Mouse (Mus musculus) kidney, postnatal 10 days (tissue): ENCODE data around the gene Med27.
"Not testable (repeated sequence)": the region's sequence is repeated elsewhere in the genome, so short reads cannot be mapped to it uniquely, and the experiment has no call there.

Source experiments
- DNase-seq: peaks from one replicate; pipeline ENCODE4 v3.0.0; 2021; ENCODE audit warnings: mixed read lengths

Med27 gene

DNA sequence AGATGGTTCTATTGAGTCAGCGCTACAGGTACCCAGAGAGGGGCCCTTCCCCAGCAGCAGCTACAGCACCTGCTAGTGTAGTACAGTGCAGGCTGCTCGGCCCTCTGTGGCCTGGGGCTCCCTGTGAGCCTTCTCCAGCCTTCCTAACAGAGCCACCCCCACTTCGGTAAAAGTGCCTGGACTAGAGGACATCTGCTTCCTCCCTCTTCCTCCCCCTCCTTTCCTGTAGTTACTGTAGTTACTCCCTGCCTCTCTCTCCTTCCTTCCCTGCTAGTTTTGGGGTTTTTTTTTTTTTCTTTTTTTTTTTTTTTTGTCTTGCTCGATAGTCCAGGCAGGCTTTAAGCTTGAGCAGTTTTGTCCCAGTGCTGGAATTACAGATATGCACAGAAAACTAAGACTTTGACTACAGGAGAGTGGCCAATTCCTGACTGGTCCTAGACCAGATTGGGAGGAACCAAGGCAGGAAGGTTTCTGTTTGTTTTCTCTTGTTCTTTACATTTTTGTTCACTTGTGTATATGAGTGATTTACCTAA lies 178.7 kb downstream of the Med27 start:
- DNase-seq = peak; percentile 34

DNA sequence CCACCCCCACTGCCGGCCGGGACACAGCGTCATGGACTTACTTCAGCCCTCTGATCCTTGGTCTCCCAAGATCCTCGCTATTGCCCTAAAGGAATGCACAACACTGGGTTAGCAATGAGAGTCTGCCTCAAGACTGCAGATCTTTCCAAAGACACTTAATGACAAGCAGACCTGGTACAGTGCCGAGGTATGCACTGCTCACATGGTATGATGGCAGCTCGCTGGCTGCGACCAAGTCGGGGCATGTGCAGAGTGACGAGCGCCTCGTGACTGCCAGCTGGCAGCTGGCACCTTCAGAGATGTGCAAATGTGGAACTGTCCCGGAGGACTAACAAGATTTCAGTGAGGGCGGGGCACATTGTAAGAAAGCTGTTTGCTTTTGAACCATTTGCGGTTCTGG lies 179.6 kb downstream of the Med27 start:
- DNase-seq = peak; percentile 33

- DNase-seq = not testable (repeated sequence)
These were observed 180.9 kb downstream of the Med27 start for GRCm38 (mm10) chr2:29527480-29527879.

DNA sequence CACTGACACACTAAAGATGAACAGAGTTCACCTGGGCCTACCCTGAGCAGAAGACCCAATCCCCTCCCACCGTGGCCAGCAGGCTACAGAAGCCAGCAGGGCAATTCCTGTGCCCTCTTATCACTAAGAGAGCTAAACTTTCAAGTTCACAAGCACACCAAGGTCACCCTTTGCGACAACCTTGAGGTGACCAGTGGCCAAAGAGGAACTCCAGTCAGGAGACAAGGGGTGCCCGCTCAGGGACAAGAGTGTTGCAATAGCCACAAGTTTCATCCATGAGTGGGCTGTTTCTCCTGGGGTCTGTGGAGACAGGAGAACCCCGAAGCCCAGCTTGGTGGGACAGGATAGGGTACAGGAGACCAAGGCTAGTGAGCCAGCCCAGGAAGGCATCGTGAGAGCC lies 182.2 kb downstream of the Med27 start:
- no peak for DNase-seq

DNA sequence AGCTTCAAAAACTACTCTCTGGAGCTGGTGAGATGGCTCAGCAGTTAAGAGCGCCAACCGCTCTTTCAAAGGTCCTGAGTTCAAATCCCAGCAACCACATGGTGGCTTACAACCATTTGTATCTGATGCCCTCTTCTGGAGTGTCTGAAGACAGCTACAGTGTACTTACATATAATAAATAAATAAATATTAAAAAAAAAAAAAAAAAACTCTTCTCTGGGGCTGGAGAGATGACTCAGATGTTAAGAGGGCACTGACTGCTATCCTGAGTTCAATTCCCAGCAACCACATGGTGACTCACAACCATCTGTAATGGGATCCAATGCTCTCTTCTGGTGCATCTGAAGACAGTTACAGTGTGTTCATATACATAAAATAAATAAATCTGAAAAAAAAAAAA lies 183.2 kb downstream of the Med27 start:
- not testable (repeated sequence) for DNase-seq

DNA sequence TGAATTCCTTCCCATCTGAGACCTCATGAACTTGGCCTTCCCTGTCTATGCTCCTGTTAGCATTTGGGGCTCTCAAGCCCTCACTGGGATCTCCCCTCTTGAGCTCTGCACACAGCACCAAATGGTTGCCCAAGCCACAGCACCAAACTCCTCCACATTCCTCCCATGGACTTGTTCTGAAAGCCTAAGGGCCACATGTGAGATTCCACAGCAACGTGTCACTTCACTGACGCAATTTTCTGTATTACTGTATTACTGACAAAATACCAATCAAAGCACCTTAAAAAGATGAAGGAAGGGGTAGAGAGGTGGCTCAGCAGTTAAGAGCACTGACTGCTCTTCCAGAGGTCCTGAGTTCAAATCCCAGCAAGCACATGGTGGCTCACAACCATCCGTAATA lies 185.6 kb downstream of the Med27 start:
- DNase-seq = no peak

DNA sequence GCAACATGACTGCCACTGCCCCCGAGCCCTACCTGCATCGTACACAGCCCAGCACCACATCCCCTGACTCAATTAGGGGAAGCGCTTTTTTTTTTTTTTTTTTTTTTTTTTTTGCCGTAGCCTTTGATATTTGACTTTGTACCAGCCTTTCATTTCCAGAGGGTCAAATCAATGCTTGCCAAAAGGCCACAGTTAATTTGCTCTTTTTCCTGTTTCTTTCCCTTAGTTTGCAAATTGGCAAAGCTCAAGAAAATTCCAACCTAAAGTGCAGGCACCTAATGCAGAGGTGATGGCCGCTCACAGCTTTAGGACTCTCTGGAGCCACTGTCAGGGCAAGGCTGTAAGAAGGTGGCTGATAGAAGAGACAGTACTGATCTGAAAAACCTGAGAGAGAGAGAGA lies 186.3 kb downstream of the Med27 start:
- DNase-seq = no peak

DNA sequence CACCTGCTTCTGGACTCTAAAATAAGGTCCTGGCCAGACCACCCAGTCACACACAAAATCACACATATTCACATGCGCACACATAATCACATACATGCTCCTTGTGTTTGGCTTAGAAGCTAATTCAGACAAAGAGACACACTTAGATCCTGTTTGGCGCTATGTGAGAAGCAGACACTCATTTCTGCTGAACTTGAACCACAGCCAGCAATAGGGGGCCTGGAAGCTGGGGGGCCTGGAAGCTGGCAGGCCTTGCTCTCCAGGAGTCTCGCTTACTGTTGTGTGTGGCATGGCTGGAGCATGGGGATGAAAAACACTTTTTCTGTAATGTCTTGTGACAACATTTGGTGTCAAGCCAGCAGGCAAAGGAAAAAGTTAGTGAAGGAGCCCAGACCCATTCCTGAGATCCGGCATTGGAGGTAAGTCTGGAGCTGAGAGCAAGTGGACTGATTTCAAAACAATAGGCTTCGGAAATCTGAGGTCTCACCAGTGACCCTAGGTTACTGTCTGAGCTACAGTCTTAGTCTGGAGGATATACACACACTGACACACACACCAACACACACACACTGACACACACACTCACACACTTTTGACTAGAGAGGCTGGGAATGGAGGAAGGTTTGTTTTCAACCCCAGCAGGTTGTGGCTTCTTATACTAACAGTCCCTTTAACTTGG lies 189.1 kb downstream of the Med27 start:
- DNase-seq = no peak

DNA sequence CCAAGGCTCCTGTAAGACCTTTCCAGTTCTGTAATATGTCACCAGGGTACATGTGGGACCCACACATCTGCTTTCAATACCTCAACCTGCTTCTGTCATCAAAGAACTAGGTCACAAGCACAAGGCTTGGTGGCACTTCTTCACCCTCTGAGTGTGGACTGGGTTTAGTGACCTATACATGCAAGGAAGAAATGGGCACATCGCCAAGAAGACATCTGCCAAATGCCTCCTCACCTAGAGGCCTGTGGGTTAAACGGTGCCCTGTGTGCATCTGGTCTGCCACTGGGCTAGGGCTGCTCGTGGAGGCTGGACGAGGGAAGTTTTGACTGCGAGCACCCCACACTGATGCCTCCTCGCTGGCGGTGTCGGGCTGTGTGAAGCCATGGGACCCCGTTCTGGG lies 189.9 kb downstream of the Med27 start:
- DNase-seq = peak; percentile 27

- DNase-seq = no peak
These were observed 190.7 kb downstream of the Med27 start for GRCm38 (mm10) chr2:29537334-29537733.

DNA sequence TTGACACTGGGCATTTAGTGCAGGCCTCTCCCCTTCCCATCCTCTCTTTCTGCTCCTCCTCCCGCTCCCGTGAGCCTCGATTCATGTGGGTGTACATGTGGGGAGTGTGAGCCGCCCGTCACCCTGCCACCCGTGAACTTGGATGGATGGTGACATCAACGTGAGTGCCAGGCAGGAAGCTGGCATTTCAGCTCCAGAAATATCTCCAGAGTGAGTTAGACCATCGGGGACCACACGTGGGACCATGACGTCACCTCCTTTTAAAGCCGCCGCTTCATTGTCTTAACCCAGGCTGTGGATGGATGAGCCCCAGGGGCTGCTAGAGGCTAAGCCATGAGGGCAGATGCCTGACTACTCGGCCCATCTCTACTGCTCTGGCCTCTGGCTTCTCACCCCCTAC lies 195.4 kb downstream of the Med27 start:
- no peak for DNase-seq

GRCm38 (mm10) chr2:29546571-29546970 lies 200.0 kb downstream of the Med27 start:
- DNase-seq = peak; percentile 63

DNA sequence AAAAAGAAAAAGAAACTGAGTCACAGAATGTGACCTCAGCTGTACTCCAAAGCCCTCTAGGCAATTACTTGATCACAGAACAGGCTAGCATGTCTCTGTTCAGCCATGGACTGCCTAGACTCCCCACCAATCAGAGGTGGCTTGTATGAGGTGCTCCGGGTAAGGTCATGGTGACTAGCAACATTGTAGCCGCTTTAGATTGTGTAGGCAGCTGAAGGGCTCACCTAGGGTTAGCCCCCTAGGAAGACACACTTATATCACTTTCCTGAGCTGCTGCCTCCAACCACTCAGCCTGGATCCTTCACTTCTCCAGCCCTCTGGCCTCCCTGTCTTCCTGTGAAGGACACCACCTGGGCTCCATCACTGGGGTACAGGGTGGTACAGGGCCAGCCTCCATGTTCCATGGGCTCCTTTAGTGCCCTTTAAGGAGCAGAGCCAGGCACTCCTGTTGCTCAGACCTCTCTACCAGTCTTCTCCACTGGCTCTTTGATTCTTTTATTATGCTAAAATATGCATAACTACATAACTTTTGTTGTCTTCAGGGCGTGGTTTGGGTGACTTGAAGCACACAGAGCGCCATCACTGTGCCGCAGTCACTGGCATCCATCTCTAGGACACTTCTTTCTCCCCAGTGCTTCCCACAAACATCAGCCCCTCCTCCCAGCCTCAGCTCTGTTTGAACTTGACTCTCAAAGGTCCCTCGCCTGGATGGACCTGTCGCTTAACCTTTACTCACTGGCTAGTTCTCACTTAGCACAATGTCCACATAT lies 205.4 kb downstream of the Med27 start:
- no peak for DNase-seq

GRCm38 (mm10) chr2:29553945-29554634 lies 207.5 kb downstream of the Med27 start:
- peak; percentile 66 for DNase-seq

DNA sequence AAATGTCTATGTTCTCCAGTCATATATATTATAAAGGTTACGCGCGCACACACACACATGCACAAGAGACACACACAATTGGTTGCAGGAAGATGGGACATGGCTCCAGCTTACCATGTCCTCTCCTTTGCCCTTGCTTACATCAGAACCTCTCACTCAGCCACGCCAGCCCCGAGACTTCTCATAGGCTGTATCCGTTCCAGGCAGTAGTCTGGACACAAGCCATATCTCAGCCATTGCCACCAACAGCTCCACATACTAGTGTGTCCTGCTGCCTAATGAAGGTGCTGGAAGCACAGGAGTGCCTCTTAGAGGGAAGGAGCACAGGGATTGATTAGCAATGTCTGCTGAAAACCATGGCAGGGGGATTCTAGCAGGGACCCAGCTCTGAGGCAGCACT lies 211.9 kb downstream of the Med27 start:
- DNase-seq = no peak

DNA sequence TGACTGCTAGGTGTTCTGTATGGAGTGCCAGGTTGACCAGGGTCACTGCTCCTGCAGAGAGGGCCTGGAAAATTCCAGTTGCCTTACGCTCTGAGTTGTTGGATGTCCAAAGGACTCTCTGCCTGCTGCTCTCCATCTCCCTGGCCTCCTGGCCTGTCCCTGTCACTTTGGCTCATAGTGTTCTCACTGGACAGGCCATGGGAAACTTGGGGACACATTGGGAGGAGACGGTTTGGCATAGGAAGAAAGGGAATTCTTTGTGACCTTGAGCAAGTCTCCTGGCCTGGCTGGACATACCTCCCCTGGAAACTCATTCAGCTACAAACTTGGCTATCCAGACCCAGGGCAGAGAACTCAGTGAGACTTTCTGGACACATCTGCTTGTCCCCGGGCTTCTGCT lies 213.3 kb downstream of the Med27 start:
- DNase-seq = no peak

- no peak for DNase-seq
These were observed 214.8 kb downstream of the Med27 start for GRCm38 (mm10) chr2:29561468-29561867.

DNA sequence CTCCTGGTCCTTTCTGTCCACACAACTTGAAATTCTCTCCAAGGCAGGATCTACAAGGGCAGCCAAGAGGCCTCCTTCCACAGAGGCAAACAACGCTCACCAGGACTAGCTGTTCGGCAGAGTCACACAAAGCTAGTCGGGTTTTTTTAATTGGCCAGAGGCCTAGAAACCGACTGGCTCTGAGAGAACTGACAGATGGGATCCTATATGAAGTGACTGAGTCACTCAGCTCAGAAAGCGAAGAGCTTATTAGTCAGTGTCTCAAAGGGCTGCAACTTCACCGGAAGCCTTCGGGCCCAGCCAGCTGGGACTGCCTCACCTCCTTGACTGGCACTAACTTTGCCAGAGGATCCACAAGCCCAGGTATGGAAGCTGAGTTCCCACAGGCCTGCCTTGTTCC lies 217.4 kb downstream of the Med27 start:
- no peak for DNase-seq

DNA sequence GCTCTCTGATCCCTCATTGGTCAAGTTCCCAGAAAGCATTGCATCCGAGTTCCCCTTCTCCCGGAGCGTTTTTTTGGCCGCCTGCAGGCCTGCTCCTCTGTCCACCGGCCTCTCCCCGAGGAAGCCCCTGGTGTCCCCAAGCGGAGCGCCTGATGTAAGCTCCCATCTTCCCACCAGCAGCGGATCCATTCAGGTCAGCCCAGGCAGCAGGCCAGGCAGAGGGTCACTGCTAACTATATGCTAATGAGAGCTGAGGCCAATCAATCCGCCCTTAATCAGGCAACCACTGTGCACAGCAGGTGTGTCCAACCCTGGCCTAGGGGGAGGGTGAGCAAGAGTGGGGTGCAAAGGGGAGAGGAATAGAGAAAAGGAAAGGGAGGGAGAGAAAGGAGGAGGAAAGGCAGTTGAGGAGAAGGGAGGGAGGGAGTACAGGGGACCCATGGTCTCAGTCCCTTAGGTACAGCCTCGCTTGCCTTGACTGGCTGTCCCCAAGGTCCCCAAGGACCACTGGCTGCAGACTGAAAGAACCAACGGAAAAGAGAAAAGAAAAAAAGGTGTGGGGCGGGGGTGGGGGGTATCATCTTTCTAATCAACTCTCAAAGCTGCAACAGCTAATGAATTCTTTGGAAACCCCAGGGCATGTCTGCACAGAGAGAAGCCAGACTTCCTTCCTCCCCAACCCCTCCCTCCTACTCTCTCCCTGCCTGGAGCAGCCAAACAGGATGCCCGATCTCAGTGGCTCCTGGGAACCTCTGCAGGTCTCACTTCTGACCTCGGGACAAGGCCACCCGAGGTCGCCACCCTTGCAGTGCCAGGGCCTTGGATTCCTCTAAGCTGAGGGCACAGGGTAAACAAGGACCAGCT lies 219.2 kb downstream of the Med27 start:
- no peak for DNase-seq

DNA sequence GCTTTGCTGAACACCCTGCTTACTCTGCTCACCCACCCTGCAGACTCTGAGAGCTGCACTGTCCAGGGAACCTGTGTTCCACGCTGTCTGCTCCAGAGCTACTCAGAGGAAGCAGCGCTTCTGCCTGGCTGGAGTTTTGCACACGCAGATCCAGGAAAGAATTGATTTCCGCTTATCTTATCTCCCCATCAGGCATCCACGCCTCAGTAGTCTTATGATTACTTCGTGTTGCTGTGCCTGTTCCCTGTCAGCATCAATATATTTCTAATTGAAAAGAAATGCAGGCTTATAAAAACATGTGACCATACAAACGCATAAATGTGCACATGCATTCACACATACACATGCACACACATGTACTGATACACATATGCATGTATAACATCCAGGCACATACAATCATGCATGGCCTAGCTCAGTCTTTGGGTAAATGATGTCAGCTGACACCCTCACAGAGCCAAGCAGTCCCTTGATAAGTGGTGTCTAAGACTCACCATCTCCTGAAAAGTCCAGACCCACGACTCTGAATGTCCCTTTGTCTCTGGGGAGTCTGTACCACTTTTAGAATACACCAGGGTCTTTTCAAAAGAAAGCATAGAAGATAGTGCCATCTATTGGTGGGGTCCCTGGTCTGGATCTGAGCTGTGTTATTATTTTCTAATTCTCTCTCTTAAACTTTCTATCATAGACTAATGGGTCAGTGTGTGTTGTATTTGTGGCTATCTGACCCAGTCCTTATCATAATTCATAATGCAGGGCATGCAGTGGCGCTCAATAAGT lies 225.5 kb downstream of the Med27 start:
- no peak for DNase-seq

DNA sequence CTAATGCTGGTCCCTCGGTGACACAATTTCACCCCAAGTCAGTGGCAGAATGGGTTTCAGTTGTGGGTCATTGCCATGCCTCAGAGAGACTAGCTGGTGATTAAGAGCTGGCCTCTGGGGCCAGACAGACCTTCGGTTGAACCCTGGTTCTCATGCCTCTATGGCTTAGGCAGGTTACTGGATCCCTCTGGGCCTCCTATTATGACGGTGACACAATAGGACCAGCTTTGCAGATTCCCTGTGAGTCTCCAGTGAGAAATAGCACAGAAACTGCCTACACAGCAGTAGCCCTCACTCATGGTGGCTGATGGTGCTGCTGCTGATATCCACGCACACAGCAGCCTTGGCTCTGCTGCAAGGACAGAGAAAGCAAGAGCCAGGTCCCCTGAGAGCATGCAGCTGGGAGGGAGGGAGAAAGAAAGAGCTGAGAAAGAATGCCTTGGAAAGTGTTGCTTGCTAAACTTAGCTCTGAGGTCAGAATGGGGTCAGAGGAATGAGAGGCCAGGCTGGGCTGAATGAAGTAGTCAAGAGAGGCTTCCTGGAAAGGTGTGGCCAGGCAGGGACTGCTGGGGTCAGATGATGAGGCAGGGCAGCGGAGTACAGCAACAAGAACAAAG lies 226.3 kb downstream of the Med27 start:
- no peak for DNase-seq
